Mouse (Mus musculus): ENCODE measurements around the gene Rngtt.

GRCm38 (mm10) chr4:33393437-33393836, 83.3 kb downstream of the Rngtt start:
- TF ChIP-seq GATA1 (IDR thresholded peaks at IDR 0.05; ENCODE audit: borderline replicate concordance, low read length) (no peak), FLI1 (IDR thresholded peaks at IDR 0.05; ENCODE audit: low read length) (no peak)
